Mouse (Mus musculus) gonadal fat pad, adult 2 months (tissue): ENCODE results near the gene Fggy. TPM values are rescaled to one million over a fixed set of nuclear protein-coding genes. Genes with fewer than 3 reads are reported as not detected.

Source experiments
- DNase-seq: peaks from one replicate; pipeline ENCODE4 v3.0.0-alpha.2; 2012; ENCODE audit warnings: low read depth
- polyA plus RNA-seq: library from polyadenylated mRNA; depleted of rRNA; stranded (reverse); fragments of >200 nt; gene quantifications from 2 replicates; pipeline ENCODE4 v1.2.3, GENCODE M21; 2012

Fggy gene
- polyA plus RNA-seq, 1 experiment = 46.9 TPM

GRCm38 (mm10) chr4:95590878-95591277 is 33.6 kb downstream of the Fggy start:
- no peak for DNase-seq

- no peak for DNase-seq
These were observed 39.9 kb downstream of the Fggy start for GRCm38 (mm10) chr4:95597208-95597607.

GRCm38 (mm10) chr4:95601776-95602175 is 44.5 kb downstream of the Fggy start:
- DNase-seq = no peak

- DNase-seq = no peak
These were observed 45.9 kb downstream of the Fggy start for GRCm38 (mm10) chr4:95603254-95603653.

GRCm38 (mm10) chr4:95610663-95611062 is 53.4 kb downstream of the Fggy start:
- DNase-seq = no peak

GRCm38 (mm10) chr4:95611390-95611789 is 54.1 kb downstream of the Fggy start:
- no peak for DNase-seq

- DNase-seq = no peak
These were observed 63.7 kb downstream of the Fggy start for GRCm38 (mm10) chr4:95621046-95621445.

- DNase-seq = no peak
These were observed 67.4 kb downstream of the Fggy start for GRCm38 (mm10) chr4:95624696-95625095.

- peak; percentile 99 for DNase-seq
These were observed 68.3 kb downstream of the Fggy start for GRCm38 (mm10) chr4:95625651-95626050.

GRCm38 (mm10) chr4:95626186-95626585 is 68.9 kb downstream of the Fggy start:
- no peak for DNase-seq

- DNase-seq = no peak
These were observed 77.6 kb downstream of the Fggy start for GRCm38 (mm10) chr4:95634903-95635302.

GRCm38 (mm10) chr4:95636937-95637749 is 79.8 kb downstream of the Fggy start:
- DNase-seq = no peak

- DNase-seq = no peak
These were observed 80.8 kb downstream of the Fggy start for GRCm38 (mm10) chr4:95638063-95638462.

GRCm38 (mm10) chr4:95640831-95641230 is 83.5 kb downstream of the Fggy start:
- no peak for DNase-seq

GRCm38 (mm10) chr4:95644048-95644447 is 86.7 kb downstream of the Fggy start:
- no peak for DNase-seq

GRCm38 (mm10) chr4:95648801-95649551 is 91.7 kb downstream of the Fggy start:
- DNase-seq = no peak

- DNase-seq = no peak
These were observed 92.2 kb downstream of the Fggy start for GRCm38 (mm10) chr4:95649552-95649905.

- no peak for DNase-seq
These were observed 92.7 kb downstream of the Fggy start for GRCm38 (mm10) chr4:95649980-95650379.

- DNase-seq = no peak
These were observed 94.7 kb downstream of the Fggy start for GRCm38 (mm10) chr4:95652044-95652443.

GRCm38 (mm10) chr4:95653296-95653912 is 96.1 kb downstream of the Fggy start:
- DNase-seq = no peak

- no peak for DNase-seq
These were observed 96.6 kb downstream of the Fggy start for GRCm38 (mm10) chr4:95653913-95654301.

- no peak for DNase-seq
These were observed 101.7 kb downstream of the Fggy start for GRCm38 (mm10) chr4:95659024-95659423.

GRCm38 (mm10) chr4:95663596-95663995 is 106.3 kb downstream of the Fggy start:
- no peak for DNase-seq
